Mouse (Mus musculus) central nervous system, embryonic 18 days (tissue): ENCODE measurements around the gene Fggy. TPM values are rescaled to one million over a fixed set of nuclear protein-coding genes. Genes with fewer than 3 reads are reported as not detected.

Experiments
- polyA plus RNA-seq: library from polyadenylated mRNA; depleted of rRNA; stranded (reverse); fragments of >200 nt; gene quantifications from 2 replicates; pipeline ENCODE4 v1.2.3, GENCODE M21; 2012; rRNA removed

The Fggy gene
- polyA plus RNA-seq: 4.9 and 5.3 TPM in 2 replicates

DNA sequence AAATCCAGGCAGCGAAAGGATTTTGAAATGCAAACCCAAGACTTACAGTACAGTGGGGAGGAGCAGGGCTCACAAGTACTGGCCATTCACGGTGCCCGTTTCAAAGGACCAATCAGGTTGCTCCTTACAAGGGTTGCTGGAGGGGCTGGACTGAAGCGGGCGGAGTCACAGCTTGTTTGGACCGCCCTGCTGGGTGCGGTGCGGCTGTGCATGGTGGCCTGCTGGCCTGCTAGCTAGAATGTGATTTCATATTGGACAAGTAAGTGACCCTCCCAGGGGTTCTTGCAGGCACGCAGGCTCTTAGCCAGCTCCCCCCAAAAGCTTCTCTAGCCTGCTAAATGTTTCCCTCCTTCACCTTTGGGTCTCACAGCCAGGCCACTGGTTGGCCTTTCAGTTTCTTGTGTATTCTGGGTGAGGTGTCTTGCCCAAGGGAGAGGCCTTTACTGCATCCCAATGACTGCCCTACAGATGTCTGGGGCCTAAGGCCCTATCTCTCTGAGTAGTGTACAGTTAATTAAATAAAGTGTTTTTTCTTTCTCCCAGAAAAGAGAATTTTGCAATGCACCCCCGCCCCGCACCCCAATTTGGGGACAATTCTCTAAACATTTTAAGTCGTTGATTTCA is at the start of gene Fggy:
TSS of gene Fggy (plus strand) at position 175 of the 624 bp plus-strand sequence.

DNA sequence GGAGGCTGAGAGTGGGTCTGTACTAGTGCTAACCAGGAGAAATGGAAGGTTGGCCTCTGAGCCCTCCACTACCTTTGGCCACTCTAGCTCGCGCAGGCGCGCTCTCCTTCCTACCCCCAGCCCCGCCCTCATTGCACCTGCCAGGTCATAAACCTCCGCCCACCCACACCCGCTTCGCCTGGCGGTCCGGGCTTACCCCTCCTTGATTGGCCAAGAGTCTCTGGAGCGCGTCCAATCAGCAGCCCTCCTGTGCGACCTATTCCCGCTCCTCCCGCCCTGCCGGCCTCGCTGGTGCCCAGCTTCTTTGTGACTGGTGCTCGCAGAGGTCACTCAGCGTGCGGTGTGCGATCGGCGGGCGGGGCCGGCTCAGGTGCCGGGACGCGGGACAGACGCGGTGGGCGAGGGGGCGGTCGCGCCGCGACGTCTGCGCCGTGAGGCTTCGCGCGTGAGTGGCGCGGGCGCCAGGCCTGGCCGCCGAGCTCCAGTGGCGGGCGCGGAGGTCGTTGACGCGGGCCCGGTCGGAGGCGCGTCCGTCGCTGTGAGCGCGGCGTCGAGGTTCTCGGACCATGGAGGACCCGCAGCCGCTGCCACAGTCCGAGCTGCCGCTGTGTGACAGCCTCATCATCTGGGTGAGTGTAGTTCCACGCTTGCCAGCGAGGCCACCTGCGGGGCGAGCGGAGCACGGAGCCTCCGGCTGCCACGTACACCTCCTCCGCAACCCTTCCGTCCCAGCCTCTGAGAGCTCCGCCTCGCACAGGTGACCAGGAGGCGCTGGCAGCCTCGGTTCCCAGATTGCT is 409.8 kb downstream of the Fggy start, which contains the start of gene Hook1:
TSS of gene Hook1 (plus strand) at position 313 of the 797 bp plus-strand sequence.

